Mouse (Mus musculus) liver, embryonic 16.5 days (tissue): ENCODE data around the gene Hfe2. TPM values are rescaled to one million over a fixed set of nuclear protein-coding genes. Genes with fewer than 3 reads are reported as not detected.

Source experiments
- ATAC-seq: fragments of 200-750 bp; cut with Nextera tagmentation; 2 replicates; pipeline ENCODE4 v1.8.0; 2017; ENCODE audit warnings: low read depth, mild to moderate bottlenecking, moderate number of reproducible peaks, moderate library complexity
- H3K27ac ChIP-seq: fragments of 300-500 bp; sonication (generic); 2 replicates; pipeline ENCODE4 v1.5.1; 2014; ENCODE audit warnings: mild to moderate bottlenecking, low read length
- H3K27me3 ChIP-seq: fragments of 300-500 bp; sonication (generic); 2 replicates; pipeline ENCODE4 v1.6.1; 2014; ENCODE audit warnings: low read depth, low read length, mixed read lengths; ENCODE audit not compliant: control insufficient read depth, insufficient read depth
- H3K36me3 ChIP-seq: fragments of 300-500 bp; sonication (generic); 2 replicates; pipeline ENCODE4 v1.6.1; 2014; ENCODE audit warnings: mild to moderate bottlenecking; ENCODE audit not compliant: control insufficient read depth, insufficient read depth
- H3K4me1 ChIP-seq: fragments of 300-500 bp; sonication (generic); 2 replicates; pipeline ENCODE4 v1.6.1; 2014; ENCODE audit warnings: low read depth, low read length, mixed read lengths; ENCODE audit not compliant: control insufficient read depth
- H3K4me2 ChIP-seq: fragments of 300-500 bp; sonication (generic); 2 replicates; pipeline ENCODE4 v1.6.1; 2014; ENCODE audit warnings: low read depth, low read length, mixed read lengths
- H3K4me3 ChIP-seq: fragments of 300-500 bp; sonication (generic); 2 replicates; pipeline ENCODE4 v1.5.1; 2014; ENCODE audit warnings: low read depth, mild to moderate bottlenecking, low read length
- H3K9ac ChIP-seq: fragments of 300-500 bp; sonication (generic); 2 replicates; pipeline ENCODE4 v1.6.1; 2014; ENCODE audit warnings: low read depth, low read length
- H3K9me3 ChIP-seq: fragments of 300-500 bp; sonication (generic); replicated peaks from 2 replicates; pipeline ENCODE4 v1.6.1; 2016; ENCODE audit warnings: low read length; ENCODE audit not compliant: control insufficient read depth
- WGBS: fragments of 180-500 bp; shearing (Covaris S2); extraction: QIAGEN DNeasy Blood & Tissue Kit; methylation state at CpG from one replicate; pipeline ENCODE4 v1.1.7; 2014; ENCODE audit not compliant: insufficient replicate concordance; 5-methylcytosine and 5-hydroxymethylcytosine counted together
- polyA plus RNA-seq: library from polyadenylated mRNA; unstranded; fragments of >200 nt; fragmentation: Nextera tagmentation; extraction: Ambion mirVana; gene quantifications from 2 replicates; pipeline ENCODE4 v1.2.1, GENCODE M21; 2015

The Hfe2 gene
- polyA plus RNA-seq, 1 experiment from 2014 or later, result 12.0 TPM

DNA sequence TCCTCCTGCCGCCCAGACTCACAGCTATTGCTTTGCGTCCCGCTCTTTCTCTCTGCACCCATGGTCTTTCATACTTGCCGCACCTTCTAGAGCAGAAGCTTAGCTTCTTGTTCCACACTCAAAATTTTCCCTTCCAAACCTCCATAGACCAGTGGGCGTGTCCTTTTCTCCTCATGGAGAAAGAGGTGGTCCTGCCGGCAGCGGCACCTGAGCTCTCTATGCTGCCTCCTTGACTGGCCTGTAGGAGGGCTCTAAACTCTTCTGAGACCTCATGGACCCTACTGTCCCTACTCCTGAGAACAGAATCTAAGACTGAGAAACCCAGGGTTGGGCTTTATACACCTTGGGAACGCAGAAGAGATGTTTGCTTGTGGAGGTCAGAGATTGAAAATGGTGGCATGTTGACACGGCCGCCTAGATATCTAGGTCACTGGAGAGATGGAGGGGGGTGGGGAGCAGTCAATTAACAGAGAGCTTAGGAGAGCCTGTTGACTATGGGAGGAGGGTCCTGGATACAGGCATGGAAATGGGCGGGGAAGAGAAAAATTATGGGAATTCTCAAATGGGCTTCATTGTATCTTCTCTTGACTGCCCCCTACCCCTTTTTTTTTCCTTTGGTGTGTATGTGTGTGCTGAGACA, 45.1 kb downstream of the Hfe2 start:
- 0 out of 2 replicates have a peak, but pooled peaks have one; percentile 27 for ATAC-seq
- Histone ChIP-seq H3K9me3 (no peaks in the 10 kb centered on the region), H3K4me3 (no peak overlapping the region), H3K27me3 (no peaks in the 10 kb centered on the region), H3K9ac (no peak overlapping the region), H3K4me1 (peaks cover 21% of the 10 kb centered on the region), H3K36me3 (no peaks in the 10 kb centered on the region), H3K4me2 (no peak overlapping the region), H3K27ac (peak overlapping the region; percentile 29; the same call in 1 of the 2 replicates)
- 70% methylated on average over 11 of the region's 11 CpGs for WGBS

DNA sequence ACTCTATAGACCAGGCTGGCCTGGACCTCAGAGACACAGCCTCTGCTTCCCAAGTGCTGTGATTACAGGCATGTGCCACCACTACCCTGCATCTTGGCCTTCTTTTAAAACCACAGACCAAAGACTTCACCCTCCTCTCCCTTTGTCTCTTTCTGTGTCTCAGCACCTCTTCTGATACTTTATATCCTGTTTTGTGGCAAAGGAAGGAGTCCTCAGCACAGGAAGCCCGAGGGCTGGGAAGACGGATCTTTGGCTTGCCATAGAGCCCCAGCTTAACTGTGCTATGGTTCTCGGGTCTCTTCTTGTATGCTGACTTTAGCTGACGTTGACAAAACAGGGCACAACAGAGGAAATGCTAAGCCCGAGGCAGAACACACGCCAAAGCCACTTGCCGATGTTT, 45.7 kb downstream of the Hfe2 start:
- no peaks in the 10 kb centered on the region for H3K36me3 ChIP-seq
- H3K4me1 ChIP-seq, result peaks cover 25% of the 10 kb centered on the region
- H3K9ac ChIP-seq, result no peak overlapping the region
- no peaks in the 10 kb centered on the region for H3K9me3 ChIP-seq
- peak overlapping the region; percentile 29; the same call in 1 of the 2 replicates for H3K27ac ChIP-seq
- H3K4me3 ChIP-seq, result no peak overlapping the region
- H3K4me2 ChIP-seq, result no peak overlapping the region
- no peaks in the 10 kb centered on the region for H3K27me3 ChIP-seq
- ATAC-seq, result no peak
- WGBS, result 34% methylated on average over 7 of the region's 7 CpGs

DNA sequence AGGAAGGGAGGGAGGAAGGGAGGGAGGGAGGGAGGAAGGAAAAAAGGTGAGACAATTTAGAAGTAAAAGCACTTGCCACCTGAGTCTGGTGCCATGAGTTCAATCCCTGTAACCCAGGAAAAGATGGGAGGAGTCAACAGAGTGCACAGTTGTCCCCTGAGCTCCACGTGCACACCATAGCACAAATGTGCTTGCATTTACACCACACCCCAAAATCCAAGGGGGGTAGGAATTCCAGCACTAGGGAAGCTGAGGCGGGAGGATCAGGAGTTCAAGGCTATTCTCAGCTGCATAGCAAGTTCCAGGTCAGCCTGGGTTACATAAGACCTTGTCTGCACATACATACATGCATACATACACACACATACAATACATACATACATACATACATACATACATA, 46.4 kb downstream of the Hfe2 start:
- Histone ChIP-seq H3K36me3 (no peaks in the 10 kb centered on the region), H3K4me2 (no peak overlapping the region), H3K4me1 (peaks cover 29% of the 10 kb centered on the region), H3K27me3 (no peaks in the 10 kb centered on the region), H3K27ac (no peak overlapping the region; the same call in 1 of the 2 replicates), H3K9me3 (no peaks in the 10 kb centered on the region), H3K9ac (no peak overlapping the region), H3K4me3 (no peak overlapping the region)
- 62% methylated on average over 2 of the region's 2 CpGs for WGBS
- ATAC-seq, result no peak

DNA sequence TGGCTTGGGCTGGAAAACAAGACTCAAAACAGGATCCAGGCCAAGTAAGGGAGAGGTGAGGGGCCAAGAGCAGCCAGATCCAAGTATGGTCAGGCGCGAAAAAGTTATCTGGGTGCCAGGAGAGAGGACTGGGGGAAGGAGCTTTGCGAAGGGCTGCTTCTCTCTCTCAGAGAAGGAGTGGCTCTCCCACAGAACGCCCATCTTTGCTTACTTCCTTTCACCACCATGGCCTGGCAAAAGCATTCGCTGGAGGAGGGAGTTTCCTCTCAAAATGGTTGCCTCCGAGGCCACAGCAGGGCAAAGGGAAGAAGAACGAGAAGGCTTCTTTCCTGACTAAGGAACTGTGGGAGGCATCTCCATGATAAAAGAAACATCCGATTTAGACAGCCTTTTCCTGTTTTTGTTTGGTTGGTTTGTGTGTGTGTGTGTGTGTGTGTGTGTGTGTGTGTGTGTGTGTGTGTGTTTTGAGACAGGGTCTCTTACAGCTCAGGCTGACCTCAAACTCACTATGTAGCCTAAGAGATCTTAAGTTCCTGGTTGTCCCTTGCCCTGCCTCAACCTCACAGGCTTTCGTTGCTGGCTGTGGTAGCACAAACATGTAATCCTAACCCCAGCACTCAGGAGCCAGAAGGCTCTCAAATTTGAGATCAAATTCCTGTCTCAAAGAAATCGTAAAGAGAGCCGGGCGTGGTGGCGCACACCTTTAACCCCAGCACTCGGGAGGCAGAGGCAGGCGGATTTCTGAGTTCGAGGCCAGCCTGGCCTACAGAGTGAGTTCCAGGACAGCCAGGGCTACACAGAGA, 47.1 kb downstream of the Hfe2 start:
- Histone ChIP-seq H3K27me3 (no peaks in the 10 kb centered on the region), H3K27ac (peak overlapping the region; percentile 49; the same call in 1 of the 2 replicates), H3K36me3 (no peaks in the 10 kb centered on the region), H3K4me2 (no peak overlapping the region), H3K4me1 (peaks cover 32% of the 10 kb centered on the region), H3K4me3 (no peak overlapping the region), H3K9ac (no peak overlapping the region), H3K9me3 (no peaks in the 10 kb centered on the region)
- WGBS, result 54% methylated on average over 16 of the region's 16 CpGs
- ATAC-seq, result no peak

DNA sequence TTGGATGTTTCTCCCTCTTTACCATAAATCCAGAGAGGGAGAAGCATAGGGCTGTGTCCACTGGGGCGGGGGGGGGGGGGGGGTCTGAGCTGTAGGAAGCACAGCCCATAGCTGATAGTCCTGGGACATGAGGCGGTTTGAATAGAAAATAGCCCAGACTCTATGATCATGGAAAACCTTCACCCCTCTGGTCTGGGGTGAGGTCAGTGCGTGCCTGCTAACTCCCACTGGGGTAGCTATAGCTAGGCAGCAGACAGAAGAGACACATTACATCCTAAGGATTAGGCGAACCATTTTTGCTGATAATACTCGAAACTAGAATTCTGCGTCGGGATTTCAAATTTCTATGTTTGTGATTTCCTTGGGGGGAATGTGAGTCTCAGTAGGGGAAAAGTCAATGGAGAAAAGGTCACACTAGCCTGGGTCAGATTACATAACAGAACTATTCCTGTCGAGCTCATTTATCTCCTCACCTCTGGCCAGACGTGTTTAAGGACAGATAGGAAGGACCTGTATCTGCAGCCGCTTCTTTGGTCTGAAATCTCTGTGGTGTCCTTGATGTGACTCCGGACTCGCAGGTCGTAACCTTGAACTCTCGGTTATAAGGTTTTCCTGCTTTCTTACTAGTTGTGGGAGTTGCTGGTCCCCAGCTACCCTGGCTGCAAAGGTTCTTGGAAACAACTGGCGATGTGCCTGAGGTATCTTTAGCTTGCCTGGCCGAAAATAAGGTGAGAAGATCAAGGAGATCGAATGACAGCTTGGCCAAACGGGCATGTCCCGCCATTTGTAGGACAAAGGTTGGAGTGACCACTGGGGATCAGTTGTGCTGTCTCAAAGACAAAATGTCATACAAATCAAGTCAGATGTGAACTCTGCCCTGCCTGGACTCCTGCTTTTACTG, 48.9 kb downstream of the Hfe2 start:
- Histone ChIP-seq H3K4me1 (peaks cover 32% of the 10 kb centered on the region), H3K4me3 (no peak overlapping the region), H3K27ac (no peak overlapping the region), H3K4me2 (no peak overlapping the region), H3K9ac (no peak overlapping the region), H3K9me3 (no peaks in the 10 kb centered on the region), H3K27me3 (no peaks in the 10 kb centered on the region), H3K36me3 (no peaks in the 10 kb centered on the region)
- 53% methylated on average over 19 of the region's 19 CpGs for WGBS
- ATAC-seq, result no peak

DNA sequence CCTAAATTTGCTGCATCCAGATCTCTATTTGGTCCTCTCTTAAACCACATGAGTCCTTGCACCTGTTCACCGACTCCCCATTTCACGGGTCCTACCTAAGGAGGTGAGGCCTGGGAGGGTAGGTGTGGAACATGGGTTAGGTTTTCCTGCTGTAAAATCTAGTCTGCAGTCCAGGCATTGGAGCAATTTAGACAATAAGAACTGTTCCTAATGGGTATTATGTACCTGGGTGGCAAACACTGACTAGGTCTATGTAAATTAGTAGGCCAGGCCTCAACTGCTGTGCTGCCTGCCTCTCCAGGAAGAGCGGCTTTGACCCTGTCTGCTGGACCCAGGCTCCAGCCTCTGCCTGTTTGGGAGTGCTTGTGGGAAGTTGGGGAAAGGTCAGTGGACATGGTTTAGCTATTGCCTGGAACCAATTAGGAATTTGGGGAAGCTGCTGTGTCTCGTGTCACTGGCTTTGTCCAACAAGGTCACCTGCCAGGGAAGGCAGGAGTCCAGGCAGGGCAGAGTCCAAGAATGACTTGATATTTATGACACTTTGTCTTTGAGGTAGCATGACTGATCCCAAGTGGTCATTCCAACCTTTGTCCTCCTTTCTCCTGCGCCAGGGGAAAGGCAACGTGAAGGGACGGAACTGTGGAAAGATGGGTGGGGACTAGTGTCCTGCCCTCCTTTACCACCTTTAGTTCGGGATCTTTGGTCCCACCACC, 50.5 kb downstream of the Hfe2 start:
- no peak for ATAC-seq
- WGBS, result 75% methylated on average over 8 of the region's 8 CpGs
- Histone ChIP-seq H3K4me1 (peaks cover 36% of the 10 kb centered on the region), H3K27me3 (no peaks in the 10 kb centered on the region), H3K4me2 (no peak overlapping the region; the same call in 1 of the 2 replicates), H3K9me3 (no peaks in the 10 kb centered on the region), H3K36me3 (no peaks in the 10 kb centered on the region), H3K27ac (peak overlapping the region; percentile 78; the same call in 1 of the 2 replicates), H3K9ac (no peak overlapping the region), H3K4me3 (no peak overlapping the region)

DNA sequence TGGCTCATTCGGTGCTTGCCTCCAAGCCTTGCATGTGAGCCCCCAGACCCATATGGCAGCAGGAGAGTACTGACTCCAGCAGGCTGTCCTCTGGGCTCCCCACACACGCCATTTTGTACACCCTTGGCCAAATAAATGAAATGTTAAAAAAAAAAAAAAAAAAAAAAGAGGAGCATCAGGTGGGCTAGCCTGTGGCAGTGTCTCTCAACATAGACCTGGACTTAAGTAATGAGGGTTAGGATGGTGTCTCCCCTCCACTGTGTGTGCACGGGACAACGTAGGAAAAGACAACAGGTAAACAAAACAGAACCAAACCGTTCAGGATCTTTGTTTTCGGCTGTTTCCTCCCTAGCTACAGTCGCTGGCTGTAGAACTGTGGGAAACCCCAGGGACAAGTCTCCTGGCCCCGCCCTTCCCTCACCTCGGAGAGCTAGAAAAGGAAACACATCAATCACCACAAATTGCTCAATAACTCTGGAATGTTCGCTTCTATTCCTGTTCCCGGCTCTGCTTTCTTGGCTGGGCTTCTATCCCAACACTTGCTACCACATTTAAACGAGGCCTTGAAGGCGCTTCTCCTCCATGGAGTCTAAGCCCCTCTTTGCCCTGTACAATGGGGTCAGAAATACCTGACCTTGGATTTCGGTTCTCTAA, 51.2 kb downstream of the Hfe2 start:
- H3K4me2 ChIP-seq, result peak overlapping the region; percentile 77
- 21% methylated on average over 14 of the region's 14 CpGs for WGBS
- H3K4me1 ChIP-seq, result peaks cover 38% of the 10 kb centered on the region
- H3K27me3 ChIP-seq, result no peaks in the 10 kb centered on the region
- H3K9me3 ChIP-seq, result no peaks in the 10 kb centered on the region
- peak overlapping the region; percentile 78 for H3K27ac ChIP-seq
- ATAC-seq, result peak; percentile 17
- no peaks in the 10 kb centered on the region for H3K36me3 ChIP-seq
- H3K9ac ChIP-seq, result peak overlapping the region; percentile 55
- peak overlapping the region; percentile 50 for H3K4me3 ChIP-seq
